Mouse (Mus musculus): ENCODE data around the gene Ing2.

GRCm38 (mm10) chr8:47683994-47684393 lies 8.6 kb upstream of the Ing2 start:
- TF ChIP-seq CTCF (conservative IDR thresholded peaks at IDR 0.05 in 1 of 2, IDR thresholded peaks at IDR 0.05 in 1 of 2; ENCODE audit: low read depth in 2 of 2, low read length in 2 of 2) (no peak), NELFE (IDR thresholded peaks at IDR 0.05; ENCODE audit: low read depth, low read length) (no peak), KAT2A (IDR thresholded peaks at IDR 0.05; ENCODE audit: insufficient replicate concordance, low read length) (no peak), ELF1 (IDR thresholded peaks at IDR 0.05; ENCODE audit: low read depth, low read length) (no peak), JUND (conservative IDR thresholded peaks at IDR 0.05; ENCODE audit: low read depth, low read length) (no peak), POLR2AphosphoS2 (IDR thresholded peaks at IDR 0.05; ENCODE audit: low read depth, low read length) (no peak), MAX (IDR thresholded peaks at IDR 0.05; ENCODE audit: low read length) (no peak), E2F4 (IDR thresholded peaks at IDR 0.05; ENCODE audit: insufficient replicate concordance, low read depth, low read length) (no peak)

Measured in CH12.LX (cell line).